Mouse (Mus musculus) heart, adult 2 months (tissue): ENCODE results near the gene Dpt. TPM values are rescaled to one million over a fixed set of nuclear protein-coding genes. Genes with fewer than 3 reads are reported as not detected.

ENCODE experiments used
- DNase-seq, 2 experiments: peaks; one replicate each; pipeline ENCODE4 v3.0.0; 2021
- H3K27ac ChIP-seq: fragments of 200-600 bp; 2 replicates; pipeline ENCODE4 v1.8.1; 2022
- H3K27me3 ChIP-seq: fragments of 200-500 bp; 2 replicates; pipeline ENCODE4 v1.6.1; 2012; ENCODE audit warnings: mild to moderate bottlenecking, low read length, inconsistent platforms, mixed read lengths; ENCODE audit not compliant: control insufficient read depth, insufficient read depth
- H3K36me3 ChIP-seq: fragments of 200-500 bp; 2 replicates; pipeline ENCODE4 v1.6.1; 2012; ENCODE audit warnings: low read length, inconsistent platforms; ENCODE audit not compliant: control insufficient read depth, insufficient read depth
- H3K4me1 ChIP-seq: fragments of 200-500 bp; 2 replicates; pipeline ENCODE4 v1.6.1; 2011; ENCODE audit warnings: low read length; ENCODE audit not compliant: control insufficient read depth, insufficient read depth
- H3K4me3 ChIP-seq: fragments of 200-600 bp; 2 replicates; pipeline ENCODE4 v1.8.1; 2022
- H3K79me2 ChIP-seq: fragments of 200-500 bp; replicated peaks from 2 replicates; pipeline ENCODE4 v1.6.1; 2012; ENCODE audit warnings: mild to moderate bottlenecking, inconsistent platforms, low read length, moderate library complexity, mixed read lengths; ENCODE audit not compliant: control insufficient read depth, insufficient read depth
- H3K9ac ChIP-seq: fragments of 200-500 bp; 2 replicates; pipeline ENCODE4 v1.6.1; 2012; ENCODE audit warnings: low read depth, mild to moderate bottlenecking, control low read depth, inconsistent platforms, low read length, mixed read lengths
- CTCF ChIP-seq: fragments of 200-600 bp; IDR thresholded peaks from 2 replicates; pipeline ENCODE4 v1.8.1; 2022; ENCODE audit warnings: antibody characterized with exemption, mild to moderate bottlenecking, moderate library complexity
- EP300 ChIP-seq: fragments of 200-500 bp; IDR thresholded peaks from 2 replicates; pipeline ENCODE4 v1.6.1; 2011; ENCODE audit warnings: low read depth, low read length, control low read depth; ENCODE audit not compliant: insufficient read depth
- POLR2A ChIP-seq: fragments of 200-500 bp; IDR thresholded peaks from 2 replicates; pipeline ENCODE4 v1.6.1; 2011; ENCODE audit warnings: mild to moderate bottlenecking, low read depth, low read length, control low read depth; ENCODE audit not compliant: insufficient read depth
- WGBS: fragments of 180-500 bp; shearing (Covaris S2); methylation state at CpG from one replicate; pipeline ENCODE4 v1.1.7; 2018; 5-methylcytosine and 5-hydroxymethylcytosine counted together
- intact Hi-C: fragments of 180-260 bp; cut with DNase I; formaldehyde crosslinking; loops from one replicate; pipeline ENCODE4 v1.15.1; 2025
- polyA plus RNA-seq: library from polyadenylated mRNA; depleted of rRNA; stranded (reverse); fragments of >200 nt; gene quantifications from 2 replicates; pipeline ENCODE4 v1.2.3, GENCODE M21; 2012
- total RNA-seq, 2 experiments: library from RNA; stranded (reverse); gene quantifications; 2 replicates each; pipeline ENCODE4 v1.2.3; 2021

The Dpt gene
- total and polyA plus RNA-seq, 3 experiments = 69.7 to 108 (median 89.3) TPM

- Histone ChIP-seq H3K27me3 (no peaks in the 10 kb centered on the region), H3K4me3 (no peak overlapping the region), H3K36me3 (peaks cover 8% of the 10 kb centered on the region), H3K79me2 (no peaks in the 10 kb centered on the region), H3K9ac (no peak overlapping the region), H3K27ac (no peak overlapping the region), H3K4me1 (peaks cover 5% of the 10 kb centered on the region; the same call in 1 of the 2 replicates)
- TF ChIP-seq EP300 (peak; percentile 39; the same call in 1 of the 2 replicates), POLR2A (no peak)
- intact Hi-C loops = no loop called here
- peak in 1 of 2 experiments; percentile 72 for DNase-seq
- 32% methylated on average over 2 of the region's 2 CpGs for WGBS
Measured at GRCm38 (mm10) chr1:164809371-164809770, 12.9 kb downstream of the Dpt start.

GRCm38 (mm10) chr1:164811296-164811695 lies 14.9 kb downstream of the Dpt start:
- 50% methylated on average over 3 of the region's 3 CpGs for WGBS
- peak in 1 of 2 experiments; percentile 20 for DNase-seq
- intact Hi-C loops = no loop called here
- Histone ChIP-seq H3K4me3 (no peak overlapping the region), H3K27me3 (no peaks in the 10 kb centered on the region), H3K27ac (no peak overlapping the region), H3K4me1 (peaks cover 10% of the 10 kb centered on the region), H3K9ac (no peak overlapping the region), H3K36me3 (peaks cover 12% of the 10 kb centered on the region), H3K79me2 (no peaks in the 10 kb centered on the region)
- TF ChIP-seq POLR2A (no peak), CTCF (no peak), EP300 (no peak)

- Histone ChIP-seq H3K27ac (no peak overlapping the region; the same call in 1 of the 2 replicates), H3K4me3 (no peak overlapping the region), H3K9ac (no peak overlapping the region), H3K27me3 (no peaks in the 10 kb centered on the region), H3K36me3 (peaks cover 12% of the 10 kb centered on the region), H3K4me1 (peaks cover 9% of the 10 kb centered on the region), H3K79me2 (no peaks in the 10 kb centered on the region)
- 38% methylated on average over 2 of the region's 2 CpGs for WGBS
- intact Hi-C loops = no loop called here
- TF ChIP-seq POLR2A = no peak
- TF ChIP-seq EP300 = no peak
- TF ChIP-seq CTCF = no peak
- peak in 1 of 2 experiments; percentile 45 for DNase-seq
Measured at GRCm38 (mm10) chr1:164814243-164814642, 17.8 kb downstream of the Dpt start.

- WGBS = 23% methylated on average over 5 of the region's 5 CpGs
- H3K36me3 ChIP-seq = peaks cover 8% of the 10 kb centered on the region
- H3K27me3 ChIP-seq = no peaks in the 10 kb centered on the region
- no peaks in the 10 kb centered on the region for H3K79me2 ChIP-seq
- no peak overlapping the region for H3K4me3 ChIP-seq
- intact Hi-C loops = no loop called here
- H3K27ac ChIP-seq = no peak overlapping the region; the same call in 1 of the 2 replicates
- no peak for TF ChIP-seq CTCF
- no peak for TF ChIP-seq EP300
- no peak for TF ChIP-seq POLR2A
- no peak overlapping the region for H3K9ac ChIP-seq
- no peak for DNase-seq
- H3K4me1 ChIP-seq = peaks cover 7% of the 10 kb centered on the region
Measured at GRCm38 (mm10) chr1:164815330-164815729, 18.9 kb downstream of the Dpt start.

- H3K4me1 ChIP-seq = peaks cover 5% of the 10 kb centered on the region
- no peaks in the 10 kb centered on the region for H3K27me3 ChIP-seq
- H3K4me3 ChIP-seq = no peak overlapping the region
- no peak for TF ChIP-seq EP300
- TF ChIP-seq POLR2A = no peak
- TF ChIP-seq CTCF = no peak
- no peaks in the 10 kb centered on the region for H3K79me2 ChIP-seq
- H3K9ac ChIP-seq = no peak overlapping the region
- intact Hi-C loops = no loop called here
- H3K36me3 ChIP-seq = peaks cover 4% of the 10 kb centered on the region; the same call in 1 of the 2 replicates
- no peak overlapping the region for H3K27ac ChIP-seq
- WGBS = 66% methylated on average over 3 of the region's 3 CpGs
- DNase-seq = no peak
Measured at GRCm38 (mm10) chr1:164817331-164817730, 20.9 kb downstream of the Dpt start.

GRCm38 (mm10) chr1:164821307-164821706 lies 24.9 kb downstream of the Dpt start:
- no peaks in the 10 kb centered on the region for H3K79me2 ChIP-seq
- TF ChIP-seq POLR2A = no peak
- no peak for TF ChIP-seq CTCF
- no peak for TF ChIP-seq EP300
- no peak for DNase-seq
- no peak overlapping the region for H3K27ac ChIP-seq
- intact Hi-C loops = no loop called here
- whole genome bisulfite sequencing = 85% methylated on average over 1 of the region's 1 CpGs
- H3K27me3 ChIP-seq = no peaks in the 10 kb centered on the region
- H3K4me3 ChIP-seq = no peak overlapping the region
- no peaks in the 10 kb centered on the region for H3K36me3 ChIP-seq
- H3K4me1 ChIP-seq = no peaks in the 10 kb centered on the region
- no peak overlapping the region for H3K9ac ChIP-seq
